Mouse (Mus musculus): ENCODE data around the gene Adk.
"Not testable (repeated sequence)": the region's sequence is repeated elsewhere in the genome, so short reads cannot be mapped to it uniquely, and the experiment has no call there.

The Adk gene

DNA sequence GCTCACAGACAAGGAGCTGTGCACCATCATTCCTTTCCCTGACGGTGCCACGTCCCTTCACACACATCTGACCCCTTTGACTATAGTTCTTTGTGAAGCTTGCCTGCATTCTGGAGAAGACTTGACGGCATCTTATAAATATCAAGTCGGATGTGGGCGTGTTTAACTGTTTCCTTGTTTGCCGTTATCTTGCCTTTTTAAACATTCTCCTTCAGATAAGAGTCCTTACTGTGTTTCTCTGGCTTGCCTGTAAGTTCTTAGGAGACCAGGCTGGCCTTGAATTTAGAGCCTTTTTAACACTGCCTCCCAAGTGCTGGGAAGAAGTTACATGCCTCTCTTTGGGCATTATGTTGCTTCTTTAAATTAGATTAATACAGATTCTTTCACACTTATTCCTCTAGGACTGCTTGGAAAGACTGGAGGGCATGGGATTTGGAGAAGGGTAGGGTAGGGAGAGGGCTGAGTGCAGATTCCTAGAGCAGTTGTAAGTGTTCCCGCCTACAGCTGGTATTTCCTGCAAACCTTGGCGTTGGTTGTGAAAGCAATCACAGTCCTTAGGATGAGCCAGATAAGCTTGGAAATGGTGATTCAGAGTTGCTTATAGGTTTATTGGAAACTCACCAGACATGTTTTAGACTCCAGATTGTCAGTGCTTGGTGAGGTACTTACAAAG, 13.3 kb downstream of the Adk start:
- DNase-seq (ENCODE audit: low spot score) = no peak

DNA sequence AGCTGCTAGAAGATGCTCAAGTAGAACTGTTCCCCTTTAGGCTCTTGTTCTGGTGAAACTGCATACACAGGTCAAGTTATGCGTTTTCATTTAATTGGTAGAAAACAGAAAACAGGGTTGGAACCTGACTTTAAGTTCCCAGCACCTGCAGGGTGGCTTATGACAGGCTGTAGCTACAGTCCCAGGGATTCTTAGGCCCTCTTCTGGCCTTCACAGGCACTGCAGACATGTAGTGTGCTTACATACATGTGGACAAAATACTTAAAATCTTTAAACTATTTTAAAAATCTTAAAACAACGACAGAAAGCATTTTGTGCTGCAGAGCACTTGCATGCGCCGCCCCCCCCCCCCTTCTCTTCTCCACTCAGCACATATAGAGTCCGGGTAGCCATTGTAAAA, 17.2 kb downstream of the Adk start:
- no peak for DNase-seq (ENCODE audit: low spot score)

DNA sequence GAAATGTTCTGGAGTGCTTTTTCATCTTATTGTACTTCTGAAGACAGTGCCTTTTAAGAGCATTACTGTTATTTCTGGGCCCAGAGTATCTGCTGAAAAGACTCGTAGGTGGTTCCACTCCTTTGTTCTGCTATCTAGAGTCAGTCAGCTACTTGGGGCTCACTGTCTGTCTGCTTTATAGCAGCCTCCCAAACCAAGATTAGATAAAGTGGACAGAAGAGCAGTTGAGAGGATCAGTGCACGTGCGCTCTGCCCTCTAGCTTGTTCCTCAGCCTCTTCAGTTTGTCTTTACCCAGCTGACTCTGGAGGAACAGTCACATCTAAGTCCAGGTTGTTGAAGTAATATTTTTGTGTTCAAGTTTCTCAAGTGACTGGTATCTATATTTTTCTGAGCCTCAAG, 21.6 kb downstream of the Adk start:
- DNase-seq (ENCODE audit: low spot score) = no peak

DNA sequence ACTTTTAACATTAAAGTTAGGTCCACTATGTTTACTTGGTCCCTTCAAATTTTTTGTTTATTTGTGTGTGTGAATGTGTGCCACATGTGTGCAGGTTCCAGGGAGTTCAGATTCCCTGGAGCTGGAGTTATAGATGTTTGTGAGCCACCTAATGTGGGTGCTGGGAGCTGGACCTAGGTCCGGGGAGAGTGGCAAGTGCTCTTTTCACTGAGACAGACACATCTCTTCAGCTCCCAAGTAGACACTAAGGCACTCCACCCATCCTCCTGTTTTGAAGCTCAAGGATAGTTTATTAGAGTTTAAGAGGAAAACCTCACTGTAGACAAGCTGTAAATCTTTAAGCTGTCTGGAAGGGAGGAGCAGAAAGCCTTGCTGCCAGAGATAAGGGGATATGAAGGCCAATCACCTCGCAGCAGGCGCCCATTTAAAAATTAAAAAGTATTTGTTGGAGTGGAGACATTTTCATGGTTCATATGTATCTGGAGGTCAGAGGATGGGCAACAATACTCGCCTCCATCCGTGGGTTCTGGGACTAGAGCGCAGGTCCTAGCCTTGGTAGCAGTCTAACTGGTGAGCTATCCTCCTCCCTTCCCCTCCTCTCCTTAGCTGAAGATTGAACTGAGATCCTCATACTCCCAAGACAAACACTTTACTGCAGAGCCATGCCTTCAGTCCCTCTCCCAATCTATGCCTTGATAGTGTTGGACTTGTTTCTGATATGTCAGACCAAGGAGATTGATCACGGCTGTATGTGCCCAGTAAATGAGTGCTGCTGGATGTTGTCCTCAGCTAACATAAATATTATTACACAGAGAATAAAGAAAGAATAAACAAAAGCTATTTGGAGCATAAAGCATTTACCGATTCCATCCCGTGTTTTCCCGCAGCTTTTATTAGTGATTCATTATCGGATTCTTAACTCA, 22.3 kb downstream of the Adk start:
- DNase-seq (ENCODE audit: low spot score) = no peak

DNA sequence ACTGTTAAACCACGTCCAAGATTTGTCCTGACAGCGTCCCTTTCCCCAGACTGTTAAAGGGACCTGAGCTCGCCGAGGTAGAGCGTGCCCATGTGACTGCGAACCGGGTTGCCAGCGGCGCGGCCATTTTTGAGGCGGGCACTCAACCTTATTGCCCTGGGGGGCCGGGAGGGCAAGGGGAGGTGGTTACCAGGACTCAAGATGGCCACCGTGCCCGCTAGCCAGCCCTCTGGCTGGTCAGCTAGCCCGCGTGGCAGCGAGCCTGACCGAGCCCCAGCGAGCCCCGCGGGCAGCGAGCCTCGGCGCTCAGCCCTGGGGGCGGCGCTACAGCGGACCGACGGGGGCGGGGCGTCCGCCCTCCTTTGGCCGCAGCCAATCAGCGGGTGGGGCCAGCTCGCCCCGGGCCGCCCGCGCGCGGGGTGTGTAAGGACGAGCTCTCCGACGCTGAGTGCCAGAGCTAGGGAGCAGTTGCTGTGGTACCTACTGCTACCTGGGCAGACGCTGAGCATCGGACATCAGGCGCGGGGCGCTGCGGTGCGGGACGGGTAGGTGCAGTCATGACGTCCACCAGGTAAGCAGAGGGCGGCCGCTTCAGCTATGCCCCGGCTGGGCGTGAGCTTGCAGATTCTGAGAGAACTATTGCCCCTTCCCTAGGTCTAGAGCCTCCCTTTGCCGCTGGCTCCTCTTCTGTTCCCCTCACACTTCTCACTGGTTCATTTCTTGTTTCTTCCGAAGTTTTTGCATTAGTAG, 23.6 kb downstream of the Adk start:
- peak; percentile 85 for DNase-seq (ENCODE audit: low spot score)

DNA sequence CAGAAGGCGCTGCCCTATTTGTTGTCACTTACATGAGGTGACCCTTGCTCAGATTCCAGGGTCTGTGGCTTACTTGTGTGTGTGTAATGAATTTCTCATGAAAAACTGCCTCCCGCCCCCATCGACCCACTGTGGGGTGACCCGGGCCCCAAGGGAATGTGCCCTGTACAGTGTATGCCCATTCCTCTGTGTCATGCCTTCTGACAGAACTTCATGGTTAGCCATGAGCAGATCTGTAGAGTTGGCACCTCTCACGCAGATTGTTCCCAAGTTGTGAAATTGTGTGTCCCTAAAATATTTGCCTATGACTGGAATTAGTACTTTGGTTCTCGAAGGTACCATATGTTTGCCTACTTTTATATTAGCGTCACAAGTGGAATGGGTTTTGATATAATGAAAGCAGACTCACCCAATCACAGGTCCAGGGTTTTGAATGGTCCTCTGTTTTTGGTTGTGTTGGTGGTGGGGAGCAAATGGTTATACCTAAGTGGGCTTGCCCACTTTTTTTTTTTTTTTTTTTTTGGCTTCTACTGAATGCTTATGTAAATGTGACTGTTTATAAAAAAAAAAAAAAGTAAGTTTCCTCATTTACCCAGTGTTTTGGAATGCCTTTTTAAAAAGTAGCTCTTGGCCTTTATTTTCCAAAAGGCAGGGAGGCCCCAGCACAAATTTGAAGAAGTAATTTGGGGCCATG, 24.3 kb downstream of the Adk start:
- DNase-seq (ENCODE audit: low spot score) = no peak

DNA sequence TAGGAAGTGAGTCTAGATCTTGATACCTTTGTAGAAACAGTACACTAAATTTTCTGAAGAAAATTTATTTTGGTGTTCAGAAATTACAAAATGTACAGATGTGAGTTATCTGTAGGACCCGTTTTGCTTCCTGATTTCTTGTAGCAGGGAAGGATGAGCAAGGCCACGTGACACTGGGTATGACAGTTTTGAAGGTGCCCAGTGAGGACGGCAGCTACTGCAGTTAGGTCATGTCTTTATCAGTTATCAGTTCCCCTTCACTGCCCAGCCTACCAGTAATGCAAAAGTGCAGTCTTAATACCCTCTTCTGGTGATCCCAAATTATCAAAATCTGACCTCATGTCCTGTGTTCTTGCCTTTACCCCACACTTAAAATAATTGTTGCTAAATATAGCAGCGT, 25.6 kb downstream of the Adk start:
- DNase-seq (ENCODE audit: low spot score) = no peak

DNA sequence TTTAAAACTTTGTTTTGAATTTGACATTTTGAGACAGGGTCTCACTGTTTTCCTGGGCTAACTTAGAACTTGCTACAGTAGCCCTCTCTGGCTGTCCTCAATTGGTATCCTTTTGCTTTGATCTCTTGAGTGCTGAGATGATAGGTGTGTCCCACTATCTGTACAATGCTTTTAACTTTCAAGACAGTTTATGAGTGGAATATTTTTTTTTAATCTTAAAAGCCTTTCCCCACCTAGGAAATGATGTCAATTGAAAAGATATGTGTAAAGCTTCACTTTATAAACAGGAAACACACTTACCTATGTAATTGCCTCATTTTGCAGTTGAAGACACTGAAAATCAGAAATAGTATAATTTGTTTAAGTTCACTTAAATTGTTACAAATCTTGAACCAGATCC, 26.1 kb downstream of the Adk start:
- no peak for DNase-seq (ENCODE audit: low spot score)

DNA sequence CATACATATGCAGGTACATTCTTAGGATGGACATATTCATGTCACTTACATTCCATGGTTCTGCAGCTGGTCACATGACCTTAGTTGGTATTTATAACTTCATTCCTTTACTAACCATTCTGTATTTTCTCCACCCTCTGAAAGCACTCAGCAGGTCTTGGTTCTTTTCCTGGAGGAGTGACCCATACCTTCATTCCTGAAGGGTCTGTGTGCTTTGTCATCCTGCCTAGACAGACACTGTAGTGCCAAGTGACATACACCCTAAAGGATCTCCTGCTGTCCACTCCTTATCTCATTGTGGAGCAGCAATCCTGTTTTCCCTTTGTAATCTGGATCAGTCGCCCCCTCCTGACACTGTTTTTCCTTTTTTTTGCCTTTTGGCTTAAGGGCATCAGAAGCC, 30.4 kb downstream of the Adk start:
- DNase-seq (ENCODE audit: low spot score) = no peak

DNA sequence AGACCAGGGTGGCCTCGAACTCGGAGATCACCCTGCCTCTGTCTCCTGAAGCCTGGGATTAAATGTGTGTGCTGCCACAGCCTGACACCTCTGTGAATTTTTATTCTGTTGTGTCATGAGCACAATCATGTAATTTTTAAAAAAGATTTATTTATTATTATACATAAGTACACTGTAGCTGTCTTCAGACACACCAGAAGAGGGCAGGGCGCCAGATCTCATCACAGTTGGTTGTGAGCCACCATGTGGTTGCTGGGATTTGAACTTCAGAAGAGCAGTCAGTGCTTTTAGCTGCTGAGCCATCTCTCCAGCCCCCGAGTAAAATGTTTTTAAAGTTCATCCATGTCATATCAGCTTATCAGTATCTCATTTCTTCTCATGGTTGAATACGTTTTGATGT, 33.3 kb downstream of the Adk start:
- DNase-seq (ENCODE audit: low spot score) = no peak

DNA sequence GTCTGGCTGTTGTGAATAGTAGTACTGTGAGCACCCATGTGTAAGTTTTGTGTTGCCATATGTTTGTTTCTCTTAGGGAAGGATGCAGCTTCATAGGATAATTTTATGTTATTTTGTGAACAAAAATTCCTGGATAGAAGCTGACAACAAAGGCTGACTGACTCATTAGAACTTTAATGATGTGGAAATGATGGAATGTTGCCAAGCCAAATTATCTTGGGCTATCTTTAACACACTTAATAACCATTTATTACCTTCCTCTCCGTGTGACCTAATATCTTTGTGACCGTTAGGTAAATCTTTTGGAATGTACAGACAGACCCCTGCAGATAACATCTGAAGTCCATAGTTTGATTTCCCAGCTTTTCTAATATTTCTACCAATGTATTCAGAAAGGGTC, 33.7 kb downstream of the Adk start:
- DNase-seq (ENCODE audit: low spot score) = no peak

DNA sequence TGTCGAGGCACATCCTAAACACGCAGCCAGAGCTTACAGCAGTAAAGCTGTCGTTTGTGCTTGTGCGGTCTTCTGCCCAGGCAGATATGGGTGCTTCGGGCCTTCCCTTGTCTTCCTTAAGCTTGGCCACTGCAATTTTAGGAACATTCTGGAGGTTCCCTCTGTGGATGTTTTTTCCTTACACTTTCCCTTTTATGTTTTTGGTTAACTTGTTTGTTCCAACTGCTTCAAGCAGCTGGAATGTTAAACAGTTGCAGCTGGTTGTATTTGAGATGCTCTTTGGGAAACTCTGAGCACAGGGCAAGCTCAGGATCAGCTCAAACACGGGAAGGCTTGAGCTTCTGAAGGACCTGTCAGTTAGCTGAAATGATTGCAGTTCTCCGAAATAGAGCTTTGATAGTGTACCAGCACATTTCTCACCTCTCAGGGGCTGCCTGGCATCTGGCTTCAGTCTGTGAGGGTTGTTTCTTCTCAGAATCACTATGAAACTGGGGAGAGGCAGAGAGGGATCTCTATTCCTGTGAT, 34.5 kb downstream of the Adk start:
- DNase-seq (ENCODE audit: low spot score) = no peak

DNA sequence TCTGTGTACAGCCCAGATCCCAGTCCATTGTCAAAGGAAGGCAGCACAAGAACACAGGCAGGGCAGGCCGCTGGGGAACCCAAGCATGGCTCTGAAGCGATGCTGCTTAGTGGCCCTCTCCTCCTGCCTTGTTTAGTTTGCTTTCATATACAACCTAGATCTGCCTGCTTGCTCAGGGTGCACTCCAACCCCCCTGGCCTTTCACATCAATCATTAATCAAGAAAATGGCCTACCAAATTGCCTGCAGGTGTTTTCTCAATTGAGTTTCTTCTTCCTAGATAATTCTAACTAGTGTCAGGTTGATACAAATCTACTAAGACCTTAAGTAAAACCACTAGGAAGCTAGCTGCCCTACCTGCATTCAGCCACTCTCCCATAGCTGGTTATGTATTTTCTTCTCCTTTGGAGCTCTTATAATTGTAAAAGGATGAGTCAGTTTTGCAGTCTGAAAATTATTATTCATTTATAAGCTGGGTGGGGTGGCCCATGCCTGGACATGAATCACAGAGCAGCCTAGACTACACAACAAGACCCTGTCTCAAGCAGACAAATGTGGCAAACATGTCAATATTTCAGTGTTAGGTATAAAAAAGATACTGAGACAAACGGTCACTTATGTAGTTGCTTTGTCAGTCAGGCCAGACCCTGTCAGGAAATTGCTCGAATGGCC, 35.2 kb downstream of the Adk start:
- DNase-seq (ENCODE audit: low spot score) = no peak

DNA sequence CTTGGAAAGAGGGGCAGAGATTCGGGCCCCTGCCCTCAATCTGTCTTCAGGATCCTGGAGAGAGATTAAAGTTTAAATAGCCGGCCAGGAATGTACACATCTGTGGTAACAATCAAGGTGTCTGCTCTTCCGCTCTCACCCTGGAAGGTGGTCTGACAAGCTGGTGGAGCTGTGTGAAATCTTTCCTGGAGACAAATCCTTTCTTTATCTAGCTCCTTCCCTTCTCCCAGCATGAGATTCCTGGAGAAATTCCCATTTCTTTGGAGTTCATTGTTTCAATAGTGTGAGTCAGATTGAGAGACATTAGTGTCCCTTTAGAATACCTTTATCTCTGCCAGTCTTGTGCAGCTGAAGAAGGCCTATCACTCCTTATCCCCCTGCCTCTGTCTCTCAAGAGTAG, 36.4 kb downstream of the Adk start:
- DNase-seq (ENCODE audit: low spot score) = no peak

DNA sequence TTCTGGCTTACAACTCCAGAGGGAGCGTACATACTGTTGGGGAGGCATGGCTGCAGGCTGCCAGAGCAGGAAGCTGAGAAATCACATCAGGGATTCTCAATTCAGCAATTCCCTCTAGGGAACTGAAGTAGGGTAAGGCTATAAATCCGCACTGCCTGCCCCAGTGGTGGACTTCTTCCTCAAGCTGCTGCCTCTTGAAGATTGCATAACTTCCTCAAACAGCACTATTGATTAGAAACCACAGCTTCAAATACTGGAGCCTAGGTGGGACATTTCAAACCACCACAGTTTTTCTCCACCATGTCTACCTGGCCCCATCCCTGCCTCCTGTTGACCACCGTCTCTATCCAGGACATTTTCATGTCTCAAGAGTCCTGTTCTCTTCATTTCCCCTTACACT, 38.0 kb downstream of the Adk start:
- DNase-seq (ENCODE audit: low spot score) = no peak

DNA sequence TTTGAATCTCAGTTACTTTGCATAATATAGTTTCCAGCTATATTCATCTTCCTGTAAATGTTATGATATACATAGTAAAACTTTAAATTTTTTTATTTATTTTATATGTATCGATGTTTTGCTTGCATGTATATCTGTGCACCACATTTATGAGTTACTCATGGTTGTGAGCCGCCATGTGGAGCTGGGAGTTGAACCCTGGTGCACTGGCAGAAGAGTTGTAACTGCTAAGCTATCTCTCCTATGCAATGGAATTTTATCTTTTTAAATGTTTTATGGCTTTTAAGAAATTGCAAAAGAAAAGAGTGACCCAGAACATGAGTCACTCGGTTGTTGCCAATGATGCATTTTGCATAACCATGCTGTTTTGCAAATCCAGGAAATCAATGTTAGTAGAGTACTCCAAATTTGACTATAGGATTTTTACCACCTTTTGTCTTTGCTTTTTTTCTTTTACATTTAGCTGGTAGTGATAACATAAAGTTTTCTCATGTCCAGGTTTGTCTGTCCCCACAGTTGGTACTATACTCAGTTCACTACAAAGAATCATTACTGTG, 38.6 kb downstream of the Adk start:
- DNase-seq (ENCODE audit: low spot score) = no peak

DNA sequence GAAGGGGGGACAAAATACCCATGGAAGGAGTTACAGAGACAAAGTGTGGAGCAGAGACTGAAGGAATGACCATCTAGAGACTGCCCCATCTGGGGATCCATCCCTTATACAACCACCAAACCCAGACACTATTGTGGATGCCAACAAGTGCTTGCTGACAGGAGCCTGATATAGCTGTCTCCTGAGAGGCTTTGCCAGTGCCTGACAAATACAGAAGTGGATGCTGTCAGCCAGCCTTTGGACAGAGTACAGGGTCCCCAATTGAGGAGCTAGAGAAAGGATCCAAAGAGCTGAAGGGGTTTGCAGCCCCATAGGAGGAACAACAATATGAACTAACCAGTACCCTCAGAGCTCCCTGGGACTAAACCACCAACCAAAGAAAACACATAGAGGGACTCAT, 41.8 kb downstream of the Adk start:
- DNase-seq (ENCODE audit: low spot score) = not testable (repeated sequence)

DNA sequence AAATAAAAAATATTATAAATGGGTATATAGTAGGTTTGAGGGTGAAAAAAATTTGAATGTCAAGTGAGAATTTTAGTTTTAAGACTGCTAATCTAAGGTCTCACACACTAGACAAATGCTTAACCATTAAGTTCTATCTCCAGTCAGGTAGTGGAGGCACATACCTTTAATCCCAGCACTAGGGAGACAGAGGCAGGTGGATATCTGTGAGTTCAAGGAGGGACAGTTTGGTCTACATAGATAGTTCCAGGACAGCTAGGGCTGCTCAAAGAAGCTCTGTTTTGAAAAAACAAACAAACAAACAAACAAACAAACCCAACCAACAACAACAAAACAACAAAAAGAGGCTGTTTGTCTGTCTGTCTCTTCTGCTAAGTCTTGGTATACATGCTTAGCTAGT, 43.9 kb downstream of the Adk start:
- no peak for DNase-seq (ENCODE audit: low spot score)

DNA sequence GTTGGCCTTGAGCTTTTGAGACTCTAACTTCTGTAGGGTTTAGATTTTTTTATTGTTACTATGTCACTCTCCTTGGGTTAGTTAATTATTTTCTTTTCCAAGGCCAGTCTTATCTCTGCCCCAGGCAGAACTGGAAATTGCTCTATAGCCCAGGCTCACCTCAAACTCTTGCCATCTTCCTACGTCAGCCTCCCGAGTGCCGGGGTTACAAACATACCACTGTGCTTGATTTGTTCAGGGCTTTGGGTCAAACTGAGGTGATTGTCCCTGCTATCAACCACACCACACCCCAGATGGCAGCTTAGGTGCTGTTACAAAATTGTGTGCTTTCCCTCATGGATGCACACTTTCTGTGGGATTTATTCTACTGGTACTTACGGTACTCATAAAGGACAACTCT, 44.3 kb downstream of the Adk start:
- DNase-seq (ENCODE audit: low spot score) = no peak

DNA sequence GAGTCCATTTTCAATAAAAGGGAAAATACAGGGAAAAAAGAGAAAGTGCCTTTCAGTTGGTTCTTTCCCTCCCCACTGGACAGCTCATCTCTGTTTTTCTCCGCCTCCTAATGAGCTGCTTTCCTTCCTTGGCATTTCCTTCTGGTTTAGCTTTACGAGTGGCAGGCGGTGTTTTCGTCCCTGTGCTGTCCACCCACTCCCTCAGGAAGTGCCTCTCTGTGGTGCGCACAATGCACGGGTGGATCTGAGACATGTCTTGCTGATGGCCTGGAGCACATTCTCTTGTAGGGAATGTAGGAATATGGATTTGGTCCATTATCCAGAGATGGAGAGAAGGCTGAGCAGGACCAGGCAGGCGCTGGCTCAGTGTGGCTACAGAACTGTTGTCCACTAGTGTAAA, 47.0 kb downstream of the Adk start:
- DNase-seq (ENCODE audit: low spot score) = no peak

DNA sequence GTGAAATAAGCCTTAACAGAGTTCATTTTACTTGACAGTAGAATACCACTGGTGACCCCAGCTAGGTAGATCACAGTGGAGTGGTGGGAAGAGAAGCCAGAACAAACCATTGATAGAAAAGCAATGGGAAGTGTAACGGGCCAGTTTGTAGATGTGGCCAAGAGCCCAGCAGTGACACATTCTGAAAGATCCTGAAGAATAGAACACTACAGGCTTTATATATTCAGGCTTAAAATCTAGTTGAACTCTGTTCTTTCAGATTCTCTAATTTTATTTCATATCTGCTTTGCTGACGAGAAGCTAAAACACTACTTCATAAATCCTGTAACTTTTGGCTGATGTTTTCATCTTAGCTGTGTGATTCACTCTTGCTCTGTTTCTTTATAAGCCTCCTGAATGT, 48.5 kb downstream of the Adk start:
- DNase-seq (ENCODE audit: low spot score) = no peak
